Mouse (Mus musculus) bone marrow macrophage, adult 2 months (primary cell): ENCODE measurements around the gene Ap3m1.

Experiments used
- CTCF ChIP-seq: IDR thresholded peaks from 2 replicates; pipeline ENCODE4 v1.5.1; 2012; ENCODE audit warnings: low read depth, mild to moderate bottlenecking, low read length, moderate library complexity
- POLR2A ChIP-seq: IDR thresholded peaks from 2 replicates; pipeline ENCODE4 v1.6.1; 2012; ENCODE audit warnings: mild to moderate bottlenecking, low read depth, low read length, borderline replicate concordance

DNA sequence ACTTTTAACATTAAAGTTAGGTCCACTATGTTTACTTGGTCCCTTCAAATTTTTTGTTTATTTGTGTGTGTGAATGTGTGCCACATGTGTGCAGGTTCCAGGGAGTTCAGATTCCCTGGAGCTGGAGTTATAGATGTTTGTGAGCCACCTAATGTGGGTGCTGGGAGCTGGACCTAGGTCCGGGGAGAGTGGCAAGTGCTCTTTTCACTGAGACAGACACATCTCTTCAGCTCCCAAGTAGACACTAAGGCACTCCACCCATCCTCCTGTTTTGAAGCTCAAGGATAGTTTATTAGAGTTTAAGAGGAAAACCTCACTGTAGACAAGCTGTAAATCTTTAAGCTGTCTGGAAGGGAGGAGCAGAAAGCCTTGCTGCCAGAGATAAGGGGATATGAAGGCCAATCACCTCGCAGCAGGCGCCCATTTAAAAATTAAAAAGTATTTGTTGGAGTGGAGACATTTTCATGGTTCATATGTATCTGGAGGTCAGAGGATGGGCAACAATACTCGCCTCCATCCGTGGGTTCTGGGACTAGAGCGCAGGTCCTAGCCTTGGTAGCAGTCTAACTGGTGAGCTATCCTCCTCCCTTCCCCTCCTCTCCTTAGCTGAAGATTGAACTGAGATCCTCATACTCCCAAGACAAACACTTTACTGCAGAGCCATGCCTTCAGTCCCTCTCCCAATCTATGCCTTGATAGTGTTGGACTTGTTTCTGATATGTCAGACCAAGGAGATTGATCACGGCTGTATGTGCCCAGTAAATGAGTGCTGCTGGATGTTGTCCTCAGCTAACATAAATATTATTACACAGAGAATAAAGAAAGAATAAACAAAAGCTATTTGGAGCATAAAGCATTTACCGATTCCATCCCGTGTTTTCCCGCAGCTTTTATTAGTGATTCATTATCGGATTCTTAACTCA lies 22.4 kb upstream of the Ap3m1 start:
- TF ChIP-seq CTCF (no peak), POLR2A (no peak)
